Mouse (Mus musculus) midbrain, embryonic 14.5 days (tissue): Measurements from ENCODE around the gene Wfdc18. TPM values are rescaled to one million over a fixed set of nuclear protein-coding genes. Genes with fewer than 3 reads are reported as not detected.

Source experiments
- ATAC-seq: fragments of 200-750 bp; cut with Nextera tagmentation; 2 replicates; pipeline ENCODE4 v1.8.0; 2017; ENCODE audit warnings: moderate number of reproducible peaks, moderate library complexity; ENCODE audit not compliant: low FRiP score, low TSS enrichment
- DNase-seq: peaks from one replicate; pipeline ENCODE4 v3.0.0-alpha.2; 2015
- H3K27ac ChIP-seq: fragments of 300-500 bp; sonication (generic); replicated peaks from 2 replicates; pipeline ENCODE4 v1.5.1; 2014; ENCODE audit warnings: mild to moderate bottlenecking, low read depth, low read length, moderate library complexity
- H3K27me3 ChIP-seq: fragments of 300-500 bp; sonication (generic); 2 replicates; pipeline ENCODE4 v1.6.1; 2014; ENCODE audit warnings: low read length, control low read depth, mixed read lengths; ENCODE audit not compliant: control insufficient read depth, insufficient read depth
- H3K36me3 ChIP-seq: fragments of 300-500 bp; sonication (generic); 2 replicates; pipeline ENCODE4 v1.6.1; 2014; ENCODE audit warnings: low read length, control low read depth; ENCODE audit not compliant: control insufficient read depth, insufficient read depth
- H3K4me1 ChIP-seq: fragments of 300-500 bp; sonication (generic); 2 replicates; pipeline ENCODE4 v1.6.1; 2014; ENCODE audit warnings: mild to moderate bottlenecking, antibody characterized with exemption, low read length, control low read depth; ENCODE audit not compliant: control insufficient read depth, insufficient read depth
- H3K4me2 ChIP-seq: fragments of 300-500 bp; sonication (generic); 2 replicates; pipeline ENCODE4 v1.6.1; 2014; ENCODE audit warnings: mild to moderate bottlenecking, low read length, moderate library complexity
- H3K4me3 ChIP-seq: fragments of 300-500 bp; sonication (generic); replicated peaks from 2 replicates; pipeline ENCODE4 v1.5.1; 2014; ENCODE audit warnings: low read depth, low read length
- H3K9ac ChIP-seq: fragments of 300-500 bp; sonication (generic); replicated peaks from 2 replicates; pipeline ENCODE4 v1.6.1; 2014; ENCODE audit warnings: mild to moderate bottlenecking, low read length, moderate library complexity
- H3K9me3 ChIP-seq: fragments of 300-500 bp; sonication (generic); 2 replicates; pipeline ENCODE4 v1.6.1; 2016; ENCODE audit warnings: low read length, control low read depth, mixed read lengths; ENCODE audit not compliant: control insufficient read depth
- WGBS: fragments of 180-500 bp; shearing (Covaris S2); extraction: QIAGEN DNeasy Blood & Tissue Kit; methylation state at CpG from one replicate; pipeline ENCODE4 v1.1.7; 2014; 5-methylcytosine and 5-hydroxymethylcytosine counted together
- polyA plus RNA-seq: library from polyadenylated mRNA; unstranded; fragments of >200 nt; fragmentation: Nextera tagmentation; extraction: Ambion mirVana; gene quantifications from 2 replicates; pipeline ENCODE4 v1.2.1, GENCODE M21; 2014

The Wfdc18 gene
- polyA plus RNA-seq: not detected in 2 replicates

- Histone ChIP-seq H3K4me1 (no peaks in the 10 kb centered on the region), H3K9me3 (no peaks in the 10 kb centered on the region), H3K36me3 (no peaks in the 10 kb centered on the region), H3K27me3 (no peaks in the 10 kb centered on the region), H3K4me2 (no peak within 1 kb of the TSS), H3K9ac (no peak within 1 kb of the TSS), H3K27ac (no peak within 1 kb of the TSS), H3K4me3 (no peak within 1 kb of the TSS)
- ATAC-seq (no peak), DNase-seq (no peak)
- 74% methylated on average over 4 of the region's 4 CpGs for WGBS
Observed at GRCm38 (mm10) chr11:83708715-83709114, at the start of gene Wfdc18. Wfdc18 (plus strand) TSS chr11:83709015.

- Histone ChIP-seq H3K27me3 (no peaks in the 10 kb centered on the region), H3K36me3 (no peaks in the 10 kb centered on the region), H3K4me3 (no peak within 1 kb of the TSS), H3K9me3 (no peaks in the 10 kb centered on the region), H3K4me2 (no peak within 1 kb of the TSS), H3K4me1 (no peaks in the 10 kb centered on the region), H3K9ac (no peak within 1 kb of the TSS), H3K27ac (no peak within 1 kb of the TSS)
- WGBS: 84% methylated on average over 6 of the region's 6 CpGs
- ATAC-seq: no peak
- DNase-seq: no peak
Observed at GRCm38 (mm10) chr11:83662204-83662603, 46.6 kb upstream of the Wfdc18 start, which contains the start of gene Ccl4. Ccl4 (plus strand) TSS chr11:83662584.

DNA sequence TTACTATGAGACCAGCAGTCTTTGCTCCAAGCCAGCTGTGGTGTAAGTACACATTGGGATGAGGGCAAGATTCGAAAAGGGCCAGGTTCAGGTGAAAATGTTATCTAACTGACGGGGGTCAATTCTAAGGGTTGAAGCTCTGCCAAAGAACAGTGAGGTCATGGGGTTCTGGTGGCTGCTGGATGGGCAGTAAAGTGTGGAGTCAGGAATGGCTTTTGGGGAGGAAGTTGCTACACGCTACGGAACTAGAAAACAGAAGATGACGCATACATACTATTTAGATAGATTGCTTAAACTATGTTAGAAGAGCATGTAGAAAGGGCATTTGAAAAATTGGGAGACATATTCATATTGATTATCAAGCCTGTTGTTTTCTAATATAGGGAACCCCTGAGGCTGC lies 45.3 kb upstream of the Wfdc18 start:
- Histone ChIP-seq H3K9ac (no peak overlapping the region), H3K27me3 (no peaks in the 10 kb centered on the region), H3K4me3 (no peak overlapping the region), H3K27ac (no peak overlapping the region), H3K4me2 (no peak overlapping the region), H3K36me3 (no peaks in the 10 kb centered on the region), H3K9me3 (no peaks in the 10 kb centered on the region), H3K4me1 (no peaks in the 10 kb centered on the region)
- WGBS: 91% methylated on average over 5 of the region's 5 CpGs
- DNase-seq: no peak
- ATAC-seq: no peak

DNA sequence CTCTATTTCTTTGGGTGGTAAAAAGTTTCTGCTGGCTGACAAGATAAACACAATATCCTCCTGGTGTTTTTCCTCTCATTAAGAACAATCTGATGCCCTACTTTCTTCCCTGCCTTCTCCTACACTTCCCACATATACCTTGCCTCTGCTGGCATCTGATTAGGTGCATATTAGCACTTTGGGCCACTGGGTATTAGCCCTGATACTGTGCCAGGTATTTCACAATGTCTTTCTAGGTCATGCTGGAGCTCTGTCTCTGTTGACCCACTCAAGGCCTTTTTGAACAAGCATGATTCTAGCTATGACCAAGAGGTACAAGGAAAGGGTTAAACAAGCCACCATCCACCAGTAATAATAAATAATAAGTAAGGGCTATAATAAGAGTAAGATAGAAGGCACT lies 37.1 kb upstream of the Wfdc18 start:
- no peak for DNase-seq
- Histone ChIP-seq H3K27ac (no peak overlapping the region), H3K9ac (no peak overlapping the region), H3K9me3 (no peaks in the 10 kb centered on the region), H3K4me1 (no peaks in the 10 kb centered on the region), H3K27me3 (no peaks in the 10 kb centered on the region), H3K4me3 (no peak overlapping the region), H3K4me2 (no peak overlapping the region), H3K36me3 (no peaks in the 10 kb centered on the region)
- no peak for ATAC-seq

- 94% methylated on average over 1 of the region's 1 CpGs for WGBS
- no peak overlapping the region for H3K4me3 ChIP-seq
- no peak overlapping the region for H3K9ac ChIP-seq
- DNase-seq (no peak), ATAC-seq (no peak)
- no peaks in the 10 kb centered on the region for H3K9me3 ChIP-seq
- H3K4me1 ChIP-seq: no peaks in the 10 kb centered on the region
- H3K4me2 ChIP-seq: no peak overlapping the region
- no peak overlapping the region for H3K27ac ChIP-seq
- H3K27me3 ChIP-seq: no peaks in the 10 kb centered on the region
- no peaks in the 10 kb centered on the region for H3K36me3 ChIP-seq
Observed at GRCm38 (mm10) chr11:83675665-83676064, 33.1 kb upstream of the Wfdc18 start.

GRCm38 (mm10) chr11:83689918-83690317 lies 18.9 kb upstream of the Wfdc18 start:
- ATAC-seq (no peak), DNase-seq (no peak)
- H3K4me3 ChIP-seq: no peak overlapping the region
- no peaks in the 10 kb centered on the region for H3K4me1 ChIP-seq
- H3K4me2 ChIP-seq: no peak overlapping the region
- H3K9ac ChIP-seq: no peak overlapping the region
- no peaks in the 10 kb centered on the region for H3K27me3 ChIP-seq
- WGBS: 86% methylated on average over 1 of the region's 1 CpGs
- H3K9me3 ChIP-seq: no peaks in the 10 kb centered on the region
- no peak overlapping the region for H3K27ac ChIP-seq
- H3K36me3 ChIP-seq: no peaks in the 10 kb centered on the region

GRCm38 (mm10) chr11:83692008-83692407 lies 16.8 kb upstream of the Wfdc18 start:
- Histone ChIP-seq H3K4me1 (no peaks in the 10 kb centered on the region), H3K4me3 (no peak overlapping the region), H3K9me3 (no peaks in the 10 kb centered on the region), H3K27me3 (no peaks in the 10 kb centered on the region), H3K36me3 (no peaks in the 10 kb centered on the region), H3K9ac (no peak overlapping the region), H3K27ac (no peak overlapping the region), H3K4me2 (no peak overlapping the region)
- WGBS: 68% methylated on average over 1 of the region's 1 CpGs
- ATAC-seq (no peak), DNase-seq (no peak)

DNA sequence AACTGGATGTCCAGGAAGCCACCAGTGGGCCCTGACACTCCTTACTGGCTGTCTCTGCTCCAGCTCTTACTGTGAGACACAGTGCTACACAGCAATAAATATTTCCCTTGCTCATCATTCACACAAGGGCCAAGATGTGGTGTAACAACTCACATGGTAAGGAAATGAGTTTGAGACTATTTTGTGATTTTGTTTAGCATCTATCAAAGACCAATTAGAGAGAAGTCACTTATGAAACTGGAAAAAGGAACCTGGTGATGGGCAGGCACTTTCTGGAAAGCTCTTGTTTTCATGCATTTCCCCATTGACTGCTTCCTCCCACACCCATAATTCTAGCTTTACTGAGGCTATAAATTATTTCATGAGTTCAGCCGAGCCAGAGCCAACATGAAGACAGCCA lies 5.1 kb upstream of the Wfdc18 start, which contains the start of gene Wfdc17:
Gene Wfdc17 (plus strand): TSS at position 287 of the 400 bp plus-strand sequence.
- no peak for DNase-seq
- no peak within 1 kb of the TSS for H3K4me3 ChIP-seq
- ATAC-seq: no peak
- no peaks in the 10 kb centered on the region for H3K4me1 ChIP-seq
- WGBS: 73% methylated on average over 1 of the region's 1 CpGs
- no peaks in the 10 kb centered on the region for H3K9me3 ChIP-seq
- H3K27ac ChIP-seq: no peak within 1 kb of the TSS
- no peaks in the 10 kb centered on the region for H3K27me3 ChIP-seq
- no peaks in the 10 kb centered on the region for H3K36me3 ChIP-seq
- H3K4me2 ChIP-seq: no peak within 1 kb of the TSS
- H3K9ac ChIP-seq: no peak within 1 kb of the TSS

GRCm38 (mm10) chr11:83709683-83710082 lies 868 bp downstream of the Wfdc18 start:
- WGBS: 94% methylated on average over 5 of the region's 5 CpGs
- H3K36me3 ChIP-seq: no peaks in the 10 kb centered on the region
- H3K4me2 ChIP-seq: no peak overlapping the region
- H3K4me1 ChIP-seq: no peaks in the 10 kb centered on the region
- ATAC-seq: no peak
- H3K4me3 ChIP-seq: no peak overlapping the region
- no peak for DNase-seq
- H3K27me3 ChIP-seq: no peaks in the 10 kb centered on the region
- no peak overlapping the region for H3K27ac ChIP-seq
- no peak overlapping the region for H3K9ac ChIP-seq
- H3K9me3 ChIP-seq: no peaks in the 10 kb centered on the region
